Mouse (Mus musculus) heart, postnatal 0 days (tissue): ENCODE data around the gene Cpeb4. TPM values are rescaled to one million over a fixed set of nuclear protein-coding genes. Genes with fewer than 3 reads are reported as not detected.
A peak's percentile ranks its signal among the peaks of the same experiment; 100 is the strongest.

Source experiments
- ATAC-seq: fragments of 200-750 bp; cut with Nextera tagmentation; 2 replicates; pipeline ENCODE4 v1.8.0; 2017; ENCODE audit warnings: low read depth, moderate number of reproducible peaks, moderate library complexity; ENCODE audit not compliant: insufficient read depth
- DNase-seq: peaks from one replicate; pipeline ENCODE4 v3.0.0-alpha.2; 2016; ENCODE audit warnings: low spot score
- H3K27ac ChIP-seq: fragments of 300-500 bp; sonication (generic); 2 replicates; pipeline ENCODE4 v1.5.1; 2014; ENCODE audit warnings: low read depth, mild to moderate bottlenecking
- H3K27me3 ChIP-seq: fragments of 300-500 bp; sonication (generic); 2 replicates; pipeline ENCODE4 v1.6.1; 2014; ENCODE audit warnings: low read length, mixed read lengths; ENCODE audit not compliant: control insufficient read depth, insufficient read depth
- H3K36me3 ChIP-seq: fragments of 300-500 bp; sonication (generic); replicated peaks from 2 replicates; pipeline ENCODE4 v1.6.1; 2014; ENCODE audit warnings: low read length, mixed read lengths; ENCODE audit not compliant: control insufficient read depth, insufficient read depth
- H3K4me1 ChIP-seq: fragments of 300-500 bp; sonication (generic); 2 replicates; pipeline ENCODE4 v1.6.1; 2014; ENCODE audit warnings: antibody characterized with exemption; ENCODE audit not compliant: control insufficient read depth, insufficient read depth
- H3K4me2 ChIP-seq: fragments of 300-500 bp; sonication (generic); 2 replicates; pipeline ENCODE4 v1.6.1; 2014; ENCODE audit warnings: low read depth, mild to moderate bottlenecking, low read length, moderate library complexity
- H3K4me3 ChIP-seq: fragments of 300-500 bp; sonication (generic); 2 replicates; pipeline ENCODE4 v1.5.1; 2014; ENCODE audit warnings: low read depth, low read length
- H3K9ac ChIP-seq: fragments of 300-500 bp; sonication (generic); replicated peaks from 2 replicates; pipeline ENCODE4 v1.6.1; 2014; ENCODE audit warnings: low read depth, low read length, mixed read lengths
- H3K9me3 ChIP-seq: fragments of 300-500 bp; sonication (generic); replicated peaks from 2 replicates; pipeline ENCODE4 v1.6.1; 2016; ENCODE audit warnings: low read length; ENCODE audit not compliant: control insufficient read depth
- CTCF ChIP-seq: IDR thresholded peaks from 2 replicates; pipeline ENCODE4 v1.5.1; 2016; ENCODE audit warnings: antibody characterized with exemption, control low read depth, low read depth
- EP300 ChIP-seq: IDR thresholded peaks from 2 replicates; pipeline ENCODE4 v1.6.1; 2016; ENCODE audit warnings: antibody characterized with exemption, low read depth
- WGBS: fragments of 180-500 bp; shearing (Covaris S2); extraction: QIAGEN DNeasy Blood & Tissue Kit; methylation state at CpG from one replicate; pipeline ENCODE4 v1.1.7; 2014; 5-methylcytosine and 5-hydroxymethylcytosine counted together
- polyA plus RNA-seq: library from polyadenylated mRNA; unstranded; fragments of >200 nt; fragmentation: Nextera tagmentation; extraction: Ambion mirVana; gene quantifications from 2 replicates; pipeline ENCODE4 v1.2.1, GENCODE M21; 2015
- total RNA-seq: library from RNA; depleted of rRNA; stranded (reverse); fragments of >200 nt; gene quantifications from 2 replicates; pipeline ENCODE4 v1.2.3, GENCODE M21; 2014; ENCODE audit warnings: low replicate concordance

Cpeb4 gene
- total and polyA plus RNA-seq, 2 experiments from 2014 or later: 7.2 to 30.2 TPM

DNA sequence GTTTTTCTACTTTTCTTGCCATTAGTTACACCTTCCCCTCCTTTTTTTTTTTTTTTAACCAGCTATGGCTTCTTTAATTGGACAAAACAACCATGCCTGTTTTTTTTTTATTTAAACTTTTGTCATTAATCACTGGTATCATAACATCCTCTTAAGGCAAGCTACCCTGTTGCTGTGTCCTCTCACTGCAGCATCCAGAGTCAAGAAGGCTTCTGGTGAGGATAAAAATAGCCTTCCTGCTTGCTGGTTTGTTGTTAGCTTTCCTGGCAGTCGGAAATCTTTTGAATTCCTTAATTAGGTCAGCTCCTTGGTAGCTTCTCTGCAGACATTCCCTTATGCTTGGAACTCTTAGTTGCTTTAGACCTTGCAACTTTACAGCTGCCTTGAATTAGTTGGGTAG is 28.7 kb downstream of the Cpeb4 start:
- Histone ChIP-seq H3K4me2 (peak overlapping the region; percentile 44), H3K36me3 (no peaks in the 10 kb centered on the region), H3K9me3 (no peaks in the 10 kb centered on the region), H3K27me3 (no peaks in the 10 kb centered on the region), H3K4me3 (no peak overlapping the region), H3K9ac (0 out of 2 replicates have a peak overlapping the region, but pooled peaks have one; percentile 13), H3K27ac (peak overlapping the region; percentile 89), H3K4me1 (peaks cover 69% of the 10 kb centered on the region)
- ATAC-seq (peak; percentile 52; the same call in 1 of the 2 replicates), DNase-seq (peak; percentile 86)
- TF ChIP-seq CTCF: no peak
- no peak for TF ChIP-seq EP300
- WGBS: 0% methylated on average over 1 of the region's 1 CpGs

- Histone ChIP-seq H3K27ac (peak overlapping the region; percentile 89), H3K9ac (no peak overlapping the region), H3K27me3 (no peaks in the 10 kb centered on the region), H3K36me3 (no peaks in the 10 kb centered on the region), H3K4me2 (0 out of 2 replicates have a peak overlapping the region, but pooled peaks have one; percentile 4), H3K4me1 (peaks cover 69% of the 10 kb centered on the region), H3K4me3 (no peak overlapping the region), H3K9me3 (no peaks in the 10 kb centered on the region)
- TF ChIP-seq EP300: no peak
- TF ChIP-seq CTCF: no peak
- ATAC-seq (peak; percentile 75), DNase-seq (no peak)
- WGBS: 12% methylated on average over 1 of the region's 1 CpGs
Measured at GRCm38 (mm10) chr11:31902251-31903001, 30.4 kb downstream of the Cpeb4 start.

- Histone ChIP-seq H3K9me3 (no peaks in the 10 kb centered on the region), H3K27ac (peak overlapping the region; percentile 59), H3K4me2 (no peak overlapping the region), H3K27me3 (no peaks in the 10 kb centered on the region), H3K4me1 (peaks cover 43% of the 10 kb centered on the region), H3K4me3 (no peak overlapping the region), H3K9ac (no peak overlapping the region), H3K36me3 (no peaks in the 10 kb centered on the region)
- ATAC-seq (no peak), DNase-seq (no peak)
- no peak for TF ChIP-seq CTCF
- no peak for TF ChIP-seq EP300
Measured at GRCm38 (mm10) chr11:31906499-31906898, 34.5 kb downstream of the Cpeb4 start.

DNA sequence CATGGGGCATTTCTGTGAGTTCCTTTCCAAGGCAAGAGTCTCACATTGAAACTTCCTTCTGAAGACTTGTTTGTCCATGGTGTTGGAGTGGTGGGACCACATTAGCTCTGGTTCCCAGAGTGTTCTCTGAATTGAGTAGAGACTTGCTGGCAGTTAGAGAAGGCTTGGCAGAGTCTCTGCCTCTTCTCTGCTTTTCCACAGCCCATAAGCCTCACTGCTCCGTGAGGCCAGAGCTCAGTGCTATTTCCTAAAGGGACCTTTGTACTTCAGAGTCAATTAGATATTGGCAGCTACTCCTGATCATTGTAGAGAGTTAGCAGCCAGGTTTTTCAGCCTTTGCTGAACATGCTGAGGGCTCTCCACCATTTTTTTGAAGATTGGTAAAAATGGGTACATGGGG is 35.6 kb downstream of the Cpeb4 start:
- WGBS: 11% methylated on average over 1 of the region's 1 CpGs
- H3K27ac ChIP-seq: peak overlapping the region; percentile 73
- no peaks in the 10 kb centered on the region for H3K9me3 ChIP-seq
- no peak overlapping the region for H3K4me2 ChIP-seq
- peaks cover 32% of the 10 kb centered on the region for H3K4me1 ChIP-seq
- H3K36me3 ChIP-seq: no peaks in the 10 kb centered on the region
- H3K27me3 ChIP-seq: no peaks in the 10 kb centered on the region
- no peak for ATAC-seq
- H3K4me3 ChIP-seq: no peak overlapping the region
- TF ChIP-seq CTCF (no peak), EP300 (no peak)
- H3K9ac ChIP-seq: no peak overlapping the region
- DNase-seq: no peak

DNA sequence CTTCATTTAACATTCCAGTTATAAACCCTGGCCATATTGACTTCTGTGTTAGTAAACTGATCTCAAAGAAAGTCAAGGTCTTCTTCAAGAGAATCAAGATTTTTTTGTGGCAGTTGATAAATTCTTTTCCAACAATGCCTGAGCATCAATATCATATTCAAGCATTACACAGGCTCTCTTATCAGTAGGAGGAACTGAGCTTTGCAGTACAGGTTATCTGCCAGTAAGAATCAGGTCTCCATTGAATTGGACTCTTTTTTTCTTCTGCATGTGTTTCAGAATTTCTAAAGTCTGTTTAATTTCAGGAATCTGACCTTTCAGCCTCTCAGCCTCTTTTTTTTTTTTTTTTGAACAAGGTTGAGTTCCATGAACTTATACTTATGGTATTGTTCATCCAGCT is 40.9 kb downstream of the Cpeb4 start:
- no peak overlapping the region for H3K4me2 ChIP-seq
- no peak overlapping the region for H3K4me3 ChIP-seq
- DNase-seq: no peak
- ATAC-seq: no peak
- H3K4me1 ChIP-seq: no peaks in the 10 kb centered on the region; the same call in 1 of the 2 replicates
- H3K9ac ChIP-seq: no peak overlapping the region
- 0 out of 2 replicates have a peak, but pooled peaks cover 3% of the 10 kb centered on the region for H3K36me3 ChIP-seq
- no peak overlapping the region for H3K27ac ChIP-seq
- H3K9me3 ChIP-seq: no peaks in the 10 kb centered on the region
- H3K27me3 ChIP-seq: no peaks in the 10 kb centered on the region
- TF ChIP-seq EP300 (no peak), CTCF (no peak)

DNA sequence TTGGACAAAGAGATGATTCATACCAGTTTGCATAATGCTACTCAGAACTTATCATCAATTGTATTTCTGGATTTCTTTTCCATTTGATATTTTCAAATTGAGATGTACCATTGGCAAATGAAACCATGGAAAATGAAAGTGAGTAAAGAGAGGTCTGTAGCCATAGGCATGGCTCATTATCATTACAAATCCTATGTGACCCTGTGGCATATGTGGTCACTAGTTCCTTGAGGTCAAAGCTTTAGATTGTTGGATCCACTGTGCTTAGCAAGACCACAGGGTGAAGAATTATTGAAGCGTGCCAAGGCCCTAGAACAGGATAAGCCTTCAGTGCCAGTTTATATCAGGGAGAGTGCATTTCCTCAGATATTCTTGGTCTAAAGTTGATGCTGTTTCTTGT is 45.8 kb downstream of the Cpeb4 start:
- ATAC-seq: no peak
- H3K27ac ChIP-seq: no peak overlapping the region

More for the DNA sequence above, 45.8 kb downstream of the Cpeb4 start:
- peaks cover 12% of the 10 kb centered on the region for H3K36me3 ChIP-seq
- no peak overlapping the region for H3K4me3 ChIP-seq
- no peaks in the 10 kb centered on the region; the same call in 1 of the 2 replicates for H3K4me1 ChIP-seq
- WGBS: 89% methylated on average over 1 of the region's 1 CpGs
- no peaks in the 10 kb centered on the region for H3K27me3 ChIP-seq
- no peaks in the 10 kb centered on the region for H3K9me3 ChIP-seq
- no peak for DNase-seq
- TF ChIP-seq EP300: no peak
- TF ChIP-seq CTCF: no peak
- no peak overlapping the region for H3K4me2 ChIP-seq
- no peak overlapping the region for H3K9ac ChIP-seq
